Mouse (Mus musculus) liver, adult 2 months (tissue): Measurements from ENCODE around the gene Glis1.

Experiments
- CTCF ChIP-seq: fragments of 200-500 bp; IDR thresholded peaks from 2 replicates; pipeline ENCODE4 v1.5.1; 2011; ENCODE audit warnings: low read depth, low read length, control low read depth
- POLR2A ChIP-seq: fragments of 200-500 bp; IDR thresholded peaks from 2 replicates; pipeline ENCODE4 v1.6.1; 2011; ENCODE audit warnings: low read length, control low read depth; ENCODE audit not compliant: insufficient read depth; ENCODE audit errors: extremely low read depth

GRCm38 (mm10) chr4:107448481-107448880 lies 14.1 kb downstream of the Glis1 start:
- TF ChIP-seq POLR2A (no peak), CTCF (peak; percentile 30)
